Mouse (Mus musculus) CD8-positive naive resting alpha-beta T cell, adult 57 days (primary cell): ENCODE results near the gene Dclre1a. TPM values are rescaled to one million over a fixed set of nuclear protein-coding genes. Genes with fewer than 3 reads are reported as not detected.

Experiments
- total RNA-seq: library from RNA; stranded (reverse); gene quantifications from one replicate; pipeline ENCODE4 v1.2.4, GENCODE M21; 2023

The Dclre1a gene
- total RNA-seq: 6.0 TPM

DNA sequence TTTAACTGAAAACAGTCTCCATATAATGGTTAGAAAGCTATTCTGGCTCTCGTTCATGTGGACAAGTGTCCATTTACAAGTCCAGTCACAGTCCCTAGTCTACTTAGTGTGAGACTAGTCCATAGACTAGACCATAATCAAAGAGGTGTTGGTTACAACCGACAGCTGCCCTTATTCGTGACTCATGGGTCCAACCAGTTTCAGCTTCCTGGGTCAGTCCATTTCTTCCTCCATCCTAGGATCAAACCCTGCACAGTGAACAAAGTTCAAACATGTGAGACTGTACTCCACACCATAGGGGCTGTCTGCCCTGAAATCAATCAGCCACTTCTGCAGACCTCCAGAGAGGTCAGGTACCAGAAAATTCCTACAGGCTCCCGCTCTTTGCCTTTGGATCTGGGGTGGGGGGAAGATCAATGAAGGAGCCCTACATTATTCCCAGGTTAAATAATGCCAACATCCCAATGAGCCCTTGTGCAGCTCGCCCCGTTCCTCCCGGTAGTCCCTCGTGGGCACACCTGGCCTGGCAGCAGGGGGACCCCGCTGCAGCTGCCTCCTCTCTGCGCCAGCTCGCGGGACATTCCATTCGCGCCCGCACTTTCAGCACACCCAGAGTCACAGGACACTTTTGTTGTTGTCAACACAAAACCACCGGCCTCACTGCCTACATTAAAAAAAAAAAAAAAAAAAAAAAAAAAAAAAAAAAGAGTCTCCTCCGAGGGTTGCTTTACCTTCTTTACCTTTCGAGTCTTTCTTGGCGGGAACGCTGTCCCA lies at the start of gene Dclre1a:
TSS of gene Dclre1a (minus strand) at position 767 of the 774 bp plus-strand sequence.

DNA sequence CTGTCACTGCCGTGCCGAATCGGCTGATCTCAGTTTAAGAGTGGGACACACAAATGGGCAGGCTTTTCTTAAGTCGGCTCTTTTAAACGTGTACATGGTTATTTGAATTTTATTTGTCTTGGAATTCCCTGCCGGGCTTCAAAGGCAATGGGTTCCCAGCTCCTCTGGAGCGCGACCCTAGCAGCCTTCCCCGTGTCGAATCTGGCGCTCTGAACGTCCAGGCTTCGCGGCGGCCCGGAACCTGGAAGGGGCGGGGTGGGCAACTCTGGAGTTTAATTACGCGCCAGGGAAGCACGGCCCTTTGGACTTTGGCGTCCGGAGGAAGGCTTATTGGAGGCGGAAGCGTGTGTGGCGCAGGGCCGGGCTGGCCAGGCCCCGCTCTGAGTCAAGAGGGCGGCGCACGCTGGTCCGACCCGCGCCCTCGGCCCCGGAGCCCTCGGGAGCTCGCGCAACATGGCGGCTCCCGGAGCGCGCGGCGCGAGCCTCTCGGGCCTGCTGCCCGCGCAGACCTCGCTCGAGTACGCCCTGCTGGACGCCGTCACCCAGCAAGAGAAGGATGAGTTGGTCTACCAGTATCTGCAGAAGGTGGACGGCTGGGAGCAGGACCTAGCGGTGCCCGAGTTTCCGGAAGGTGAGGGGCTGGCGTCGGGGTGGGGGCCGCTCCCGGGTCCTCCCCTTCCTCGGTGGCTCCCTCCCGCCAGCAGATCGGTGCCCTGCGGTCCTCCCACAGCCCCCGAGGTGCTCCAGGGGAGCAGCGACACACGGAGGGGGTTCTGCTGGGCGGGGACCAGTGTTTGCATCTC lies 409 bp upstream of the Dclre1a start, which contains the start of gene Nhlrc2:
TSS of gene Nhlrc2 (plus strand) at position 32 of the 803 bp plus-strand sequence.

Other genes with a start within 250 kb of the Dclre1a start
- gene Nrap, start 158.2 kb downstream of the Dclre1a start, total RNA-seq: not detected
- gene Casp7, start 151.1 kb downstream of the Dclre1a start, total RNA-seq: 9.8 TPM
- 0.31 TPM for gene Plekhs1, start 86.6 kb downstream of the Dclre1a start, total RNA-seq
- 18.9 TPM for gene Nhlrc2, start within 50 bp of the Dclre1a start, total RNA-seq
- gene Adrb1, start 174.0 kb upstream of the Dclre1a start, total RNA-seq: 0.46 TPM